Mouse (Mus musculus): ENCODE measurements around the gene Klrb1c. TPM values are rescaled to one million over a fixed set of nuclear protein-coding genes. Genes with fewer than 3 reads are reported as not detected.
"Not testable (repeated sequence)": the region's sequence is repeated elsewhere in the genome, so short reads cannot be mapped to it uniquely, and the experiment has no call there.

Gene Klrb1c
- total RNA-seq (2015) (0.07 and 0.96 TPM in 2 replicates), total RNA-seq (2017) (0.37 and 0.51 TPM in 2 replicates)

- no peak for ATAC-seq (replicated peaks; ENCODE audit: poor library complexity)
These were observed at the start of gene Klrb1c for GRCm38 (mm10) chr6:128789115-128789514. Klrb1c (minus strand) TSS chr6:128789215.

DNA sequence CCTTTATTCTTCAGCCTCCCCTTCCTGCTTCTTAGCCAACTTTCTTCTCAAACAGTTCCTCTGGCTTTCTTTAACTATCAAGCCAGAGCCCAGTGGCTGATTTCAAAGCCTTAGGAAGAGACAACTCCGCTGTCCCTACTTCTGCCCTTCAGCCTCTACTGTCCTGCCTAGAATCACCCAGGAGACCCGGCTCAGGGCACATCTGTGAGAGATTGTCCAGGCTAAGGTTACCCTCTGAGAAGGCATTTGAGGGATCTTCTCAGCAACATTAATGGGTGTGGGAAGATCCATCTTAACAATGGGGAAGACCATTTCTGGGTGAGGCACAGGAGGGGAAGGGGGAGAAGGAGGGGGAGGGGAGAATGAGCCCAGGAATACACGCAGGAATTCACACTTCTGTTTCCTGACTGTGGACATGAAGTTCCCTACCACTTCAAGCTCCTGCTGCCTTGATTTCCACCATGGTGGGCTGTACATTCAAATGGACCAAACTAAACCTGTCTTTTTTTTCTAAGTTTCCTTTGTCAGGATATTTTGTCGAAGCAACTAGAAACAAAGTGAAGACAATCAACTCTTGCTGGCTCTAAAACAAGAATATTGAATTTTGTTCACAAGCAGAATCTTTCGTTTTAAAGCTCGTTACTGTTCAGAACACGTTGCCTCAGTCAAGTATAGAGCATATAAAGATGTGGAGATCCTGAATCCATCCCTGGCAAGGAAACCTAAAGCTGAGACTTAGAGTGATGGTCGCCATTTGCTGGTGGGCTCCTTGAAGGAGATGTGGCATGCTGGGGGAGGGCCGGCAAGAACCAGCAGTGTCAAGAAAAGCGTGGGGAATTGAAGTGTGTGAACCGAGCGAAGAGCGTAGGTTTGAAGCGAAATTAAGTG, 48.7 kb upstream of the Klrb1c start:
- ATAC-seq (replicated peaks; ENCODE audit: poor library complexity): no peak

DNA sequence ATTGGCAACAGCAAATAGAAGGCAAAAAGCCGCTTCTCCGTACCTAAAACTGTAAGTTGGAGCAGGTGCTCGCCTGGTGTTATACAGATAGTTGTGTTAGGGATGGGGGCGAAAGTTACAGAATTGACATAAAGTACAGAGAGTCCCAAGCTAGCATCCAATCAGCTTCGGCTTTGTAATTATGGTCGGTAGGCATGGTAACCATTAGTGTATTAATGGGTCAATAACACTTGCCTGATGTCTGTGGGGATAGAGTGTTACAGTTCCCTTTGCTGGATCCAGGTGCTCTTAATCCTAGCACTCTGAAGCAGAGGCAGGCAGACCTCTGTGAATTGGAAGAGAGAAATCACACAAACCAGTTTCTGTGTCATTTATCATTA, 47.9 kb upstream of the Klrb1c start:
- ATAC-seq (replicated peaks; ENCODE audit: poor library complexity): no peak

GRCm38 (mm10) chr6:128836191-128836954, 47.4 kb upstream of the Klrb1c start:
- no peak for ATAC-seq (replicated peaks; ENCODE audit: poor library complexity)

- peak; percentile 10; the same call in 1 of the 2 replicates for ATAC-seq (replicated peaks; ENCODE audit: poor library complexity)
These were observed 46.6 kb upstream of the Klrb1c start for GRCm38 (mm10) chr6:128835571-128835970.

DNA sequence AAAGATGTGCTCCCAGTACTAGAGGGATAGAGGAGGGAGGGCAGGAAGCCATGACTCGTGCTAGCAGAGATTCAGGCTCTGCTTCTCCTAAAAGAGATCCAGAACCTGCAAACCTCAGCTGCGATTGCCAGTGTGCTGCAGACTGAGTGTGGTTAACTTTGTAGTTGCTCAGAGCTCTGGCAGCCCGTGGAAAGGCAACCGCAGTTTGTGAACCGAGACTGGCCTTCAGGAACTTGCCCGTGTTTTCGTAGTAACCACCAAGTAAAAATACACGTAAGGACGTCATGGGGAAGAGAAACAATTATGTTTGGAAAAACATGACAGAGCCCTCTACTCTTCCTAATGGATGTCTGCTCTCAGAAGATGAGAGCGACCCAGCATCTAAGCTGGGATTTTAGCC, 44.0 kb upstream of the Klrb1c start:
- ATAC-seq (replicated peaks; ENCODE audit: poor library complexity): no peak

DNA sequence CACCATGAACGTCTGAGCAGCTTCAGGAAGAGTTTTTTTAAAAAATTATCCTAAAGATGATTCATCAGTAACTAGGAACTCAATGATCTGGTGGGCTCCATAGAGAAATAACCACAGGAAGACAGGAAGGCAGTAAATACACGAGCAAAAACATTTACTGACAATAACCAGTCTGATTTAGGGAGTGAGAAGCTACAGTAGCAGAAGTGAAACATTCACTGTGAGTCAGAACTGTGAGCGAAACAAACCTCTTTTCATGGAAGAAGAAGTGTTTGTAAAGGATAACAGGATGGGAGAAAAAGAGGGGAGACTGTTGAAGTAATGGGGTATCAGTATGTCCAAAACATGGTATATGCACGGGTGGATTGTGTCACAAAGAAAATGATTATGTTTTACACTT, 40.8 kb upstream of the Klrb1c start:
- no peak; the same call in 1 of the 2 replicates for ATAC-seq (replicated peaks; ENCODE audit: poor library complexity)

- ATAC-seq (replicated peaks; ENCODE audit: poor library complexity): 0 out of 2 replicates have a peak, but pooled peaks have one; percentile 17
These were observed 37.8 kb upstream of the Klrb1c start for GRCm38 (mm10) chr6:128826781-128827180.

- ATAC-seq (replicated peaks; ENCODE audit: poor library complexity): peak; percentile 77
These were observed 37.1 kb upstream of the Klrb1c start, which contains the start of the genes Gm44511 and Klrb1b for GRCm38 (mm10) chr6:128826132-128826531. Gm44511 (minus strand) TSS chr6:128826315. Klrb1b (minus strand) TSS chr6:128826331.

- no peak for ATAC-seq (replicated peaks; ENCODE audit: poor library complexity)
These were observed 29.2 kb upstream of the Klrb1c start for GRCm38 (mm10) chr6:128818083-128818802.

GRCm38 (mm10) chr6:128808532-128808931, 19.5 kb upstream of the Klrb1c start:
- ATAC-seq (replicated peaks; ENCODE audit: poor library complexity): peak; percentile 92

DNA sequence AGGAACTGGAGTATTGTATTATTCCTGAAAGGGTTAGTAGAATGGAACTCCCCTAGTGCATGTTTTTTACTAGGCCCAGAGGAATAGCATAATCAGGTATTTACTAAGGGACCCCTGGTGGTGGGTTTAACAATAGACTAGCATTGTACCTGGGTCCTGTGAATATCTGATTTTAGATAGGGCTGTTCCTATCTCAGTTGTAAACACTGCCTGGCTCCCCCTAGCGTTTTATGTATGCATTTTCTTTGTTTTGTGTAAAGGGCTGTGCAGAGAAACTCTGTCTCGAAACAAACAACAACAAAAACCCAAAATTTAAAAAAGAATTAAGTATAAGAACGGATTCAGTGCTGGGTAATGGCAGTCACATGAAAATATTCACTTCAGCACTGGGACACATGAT, 18.0 kb upstream of the Klrb1c start:
- ATAC-seq (replicated peaks; ENCODE audit: poor library complexity): no peak

GRCm38 (mm10) chr6:128804823-128805640, 16.0 kb upstream of the Klrb1c start:
- peak; percentile 63 for ATAC-seq (replicated peaks; ENCODE audit: poor library complexity)

GRCm38 (mm10) chr6:128802999-128803857, 14.2 kb upstream of the Klrb1c start:
- ATAC-seq (replicated peaks; ENCODE audit: poor library complexity): peak; percentile 69

- peak; percentile 5; the same call in 1 of the 2 replicates for ATAC-seq (replicated peaks; ENCODE audit: poor library complexity)
These were observed 13.5 kb upstream of the Klrb1c start for GRCm38 (mm10) chr6:128802557-128802956.

GRCm38 (mm10) chr6:128800696-128801095, 11.7 kb upstream of the Klrb1c start:
- not testable (repeated sequence) for ATAC-seq (replicated peaks; ENCODE audit: poor library complexity)

GRCm38 (mm10) chr6:128799896-128800270, 10.9 kb upstream of the Klrb1c start:
- no peak for ATAC-seq (replicated peaks; ENCODE audit: poor library complexity)

- ATAC-seq (replicated peaks; ENCODE audit: poor library complexity): peak; percentile 56
These were observed 10.3 kb upstream of the Klrb1c start for GRCm38 (mm10) chr6:128799144-128799895.
